Mouse (Mus musculus) limb, embryonic 10.5 days (tissue): ENCODE results near the gene Cntd1. TPM values are rescaled to one million over a fixed set of nuclear protein-coding genes. Genes with fewer than 3 reads are reported as not detected.

Experiments used
- DNase-seq: peaks from one replicate; pipeline ENCODE4 v3.0.0-alpha.2; 2017; ENCODE audit warnings: low spot score
- H3K27ac ChIP-seq: fragments of 300-500 bp; sonication (generic); 2 replicates; pipeline ENCODE4 v1.5.1; 2016; ENCODE audit warnings: mild to moderate bottlenecking
- H3K27me3 ChIP-seq: fragments of 300-500 bp; sonication (generic); 2 replicates; pipeline ENCODE4 v1.6.1; 2016; ENCODE audit warnings: low read depth, mild to moderate bottlenecking; ENCODE audit not compliant: poor library complexity, severe bottlenecking
- H3K36me3 ChIP-seq: fragments of 300-500 bp; sonication (generic); 2 replicates; pipeline ENCODE4 v1.6.1; 2016; ENCODE audit warnings: mild to moderate bottlenecking, moderate library complexity
- H3K4me1 ChIP-seq: fragments of 300-500 bp; sonication (generic); 2 replicates; pipeline ENCODE4 v1.6.1; 2016
- H3K4me3 ChIP-seq: fragments of 300-500 bp; sonication (generic); 2 replicates; pipeline ENCODE4 v1.5.1; 2016; ENCODE audit warnings: mild to moderate bottlenecking, moderate library complexity
- H3K9me3 ChIP-seq: fragments of 300-500 bp; sonication (generic); replicated peaks from 2 replicates; pipeline ENCODE4 v1.6.1; 2016; ENCODE audit warnings: mild to moderate bottlenecking
- WGBS: fragments of 180-500 bp; shearing (Covaris S2); methylation state at CpG from one replicate; pipeline ENCODE4 v1.1.7; 2016; 5-methylcytosine and 5-hydroxymethylcytosine counted together
- polyA plus RNA-seq: library from polyadenylated mRNA; unstranded; fragments of >200 nt; fragmentation: Nextera tagmentation; extraction: Ambion mirVana; gene quantifications from 2 replicates; pipeline ENCODE4 v1.2.1, GENCODE M21; 2016

Gene Cntd1
- 1.1 TPM in 2 replicates for polyA plus RNA-seq

DNA sequence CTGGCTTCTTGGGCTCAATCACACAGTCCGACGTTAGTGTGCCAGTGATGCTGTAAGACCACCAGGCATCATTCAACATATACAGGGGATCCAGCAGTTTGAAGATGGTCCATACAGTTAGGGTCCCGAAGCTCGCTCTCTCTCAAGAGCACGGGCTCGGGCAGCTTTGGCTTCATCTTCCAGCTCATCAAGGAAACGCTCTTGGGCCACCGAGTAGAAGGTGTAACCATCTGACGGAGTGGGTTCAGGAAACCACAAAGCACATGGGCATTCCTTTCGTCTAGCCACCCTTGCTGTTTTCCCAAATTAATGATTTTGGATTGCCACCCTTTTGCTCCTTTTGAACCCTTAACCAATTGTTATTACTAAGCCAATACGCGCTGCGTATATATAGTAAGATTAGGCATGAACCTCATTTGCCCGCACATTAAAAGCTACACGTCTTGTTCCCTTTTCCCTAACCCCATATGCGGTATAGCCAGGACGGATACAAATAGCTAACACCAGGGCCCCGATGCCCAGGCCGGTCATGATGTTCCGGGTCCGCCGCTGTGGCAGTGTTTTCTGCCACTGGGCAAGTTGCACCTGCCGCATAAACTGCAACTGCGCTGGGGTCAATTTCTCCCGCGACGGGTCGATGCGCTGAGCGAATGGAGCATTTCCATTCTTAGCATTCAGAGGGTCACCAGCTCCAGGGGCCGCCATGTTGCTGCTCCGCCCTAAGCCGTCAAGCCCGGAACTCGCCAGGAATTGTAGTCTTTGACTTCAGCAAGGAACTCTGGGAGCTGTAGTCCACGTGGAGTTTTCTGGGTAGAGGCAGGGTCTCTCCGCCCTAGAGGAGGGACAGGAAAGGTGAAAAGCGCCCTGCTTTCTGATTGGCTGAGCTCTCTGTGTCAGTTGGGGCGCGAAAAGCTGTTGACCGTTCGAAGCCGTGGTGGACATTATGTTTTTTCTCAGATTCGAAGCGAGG lies at the start of gene Cntd1, which contains the start of gene Coa3:
Cntd1 (plus strand) TSS at position 790 of the 970 bp plus-strand sequence.
Coa3 (minus strand) TSS at position 892 of the 970 bp plus-strand sequence.
- Histone ChIP-seq H3K36me3 (peaks cover 17% of the 10 kb centered on the region), H3K4me1 (peaks cover 40% of the 10 kb centered on the region), H3K27ac (peak within 1 kb of the TSS; percentile 86), H3K27me3 (peaks cover 45% of the 10 kb centered on the region), H3K9me3 (no peaks in the 10 kb centered on the region), H3K4me3 (peak within 1 kb of the TSS; percentile 87)
- DNase-seq: peak; percentile 86
- whole genome bisulfite sequencing: 11% methylated on average over 45 of the region's 45 CpGs

GRCm38 (mm10) chr11:101229361-101229900 lies 49.4 kb upstream of the Cntd1 start:
- no peaks in the 10 kb centered on the region for H3K9me3 ChIP-seq
- H3K27me3 ChIP-seq: no peaks in the 10 kb centered on the region; the same call in 1 of the 2 replicates
- no peak for DNase-seq
- H3K4me1 ChIP-seq: peaks cover 48% of the 10 kb centered on the region
- no peak overlapping the region for H3K4me3 ChIP-seq
- no peaks in the 10 kb centered on the region for H3K36me3 ChIP-seq
- H3K27ac ChIP-seq: peak overlapping the region; percentile 83; the same call in 1 of the 2 replicates
- 36% methylated on average over 8 of the region's 8 CpGs for whole genome bisulfite sequencing

DNA sequence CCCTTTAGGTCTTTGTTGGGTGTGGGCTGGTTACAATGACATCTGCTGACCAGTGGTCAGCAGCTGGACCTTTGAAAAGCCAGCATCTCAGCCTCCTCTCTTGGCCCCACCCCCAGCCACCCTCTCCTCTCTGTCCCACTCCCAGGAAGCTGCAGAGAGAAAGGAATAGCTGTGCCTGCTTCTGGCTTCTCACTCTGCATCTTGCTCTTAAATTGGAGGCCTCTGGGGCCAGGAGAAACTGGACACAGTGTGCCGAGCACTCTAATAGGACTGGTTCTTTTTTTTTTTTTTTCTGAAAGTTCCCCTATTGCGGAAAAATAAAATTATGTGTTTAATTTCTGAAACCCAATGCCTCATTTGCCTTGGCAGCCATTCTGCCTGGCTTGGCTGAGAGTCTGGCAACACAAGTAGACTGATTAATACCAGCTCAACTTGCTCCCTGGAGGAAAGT lies 48.7 kb upstream of the Cntd1 start:
- Histone ChIP-seq H3K27me3 (no peaks in the 10 kb centered on the region), H3K27ac (peak overlapping the region; percentile 83), H3K4me1 (peaks cover 48% of the 10 kb centered on the region), H3K36me3 (no peaks in the 10 kb centered on the region), H3K4me3 (no peak overlapping the region), H3K9me3 (no peaks in the 10 kb centered on the region)
- 23% methylated on average over 2 of the region's 2 CpGs for WGBS
- DNase-seq: no peak

DNA sequence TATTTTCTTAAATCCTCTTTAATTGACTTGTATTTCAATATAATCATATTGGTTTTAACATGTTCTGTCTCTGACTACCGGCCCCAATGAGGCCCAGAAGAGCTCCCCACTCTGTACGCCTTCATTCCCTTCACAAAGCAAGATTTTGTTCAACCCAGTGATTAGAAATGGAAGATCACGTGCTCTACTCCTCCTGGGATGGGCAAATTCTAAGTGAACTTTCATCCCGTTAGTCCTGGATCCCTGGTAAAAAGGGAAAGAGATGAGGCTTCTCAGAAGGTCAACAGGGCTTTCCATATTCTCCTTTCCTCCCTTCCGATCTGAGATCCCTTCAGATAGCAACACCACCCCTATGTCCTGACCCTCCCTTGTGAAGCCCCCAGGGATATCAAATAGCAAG lies 48.3 kb upstream of the Cntd1 start:
- Histone ChIP-seq H3K4me1 (peaks cover 44% of the 10 kb centered on the region), H3K27me3 (no peaks in the 10 kb centered on the region), H3K9me3 (no peaks in the 10 kb centered on the region), H3K36me3 (no peaks in the 10 kb centered on the region), H3K27ac (peak overlapping the region; percentile 83), H3K4me3 (peak overlapping the region; percentile 34)
- no peak for DNase-seq
- 27% methylated on average over 5 of the region's 5 CpGs for WGBS

DNA sequence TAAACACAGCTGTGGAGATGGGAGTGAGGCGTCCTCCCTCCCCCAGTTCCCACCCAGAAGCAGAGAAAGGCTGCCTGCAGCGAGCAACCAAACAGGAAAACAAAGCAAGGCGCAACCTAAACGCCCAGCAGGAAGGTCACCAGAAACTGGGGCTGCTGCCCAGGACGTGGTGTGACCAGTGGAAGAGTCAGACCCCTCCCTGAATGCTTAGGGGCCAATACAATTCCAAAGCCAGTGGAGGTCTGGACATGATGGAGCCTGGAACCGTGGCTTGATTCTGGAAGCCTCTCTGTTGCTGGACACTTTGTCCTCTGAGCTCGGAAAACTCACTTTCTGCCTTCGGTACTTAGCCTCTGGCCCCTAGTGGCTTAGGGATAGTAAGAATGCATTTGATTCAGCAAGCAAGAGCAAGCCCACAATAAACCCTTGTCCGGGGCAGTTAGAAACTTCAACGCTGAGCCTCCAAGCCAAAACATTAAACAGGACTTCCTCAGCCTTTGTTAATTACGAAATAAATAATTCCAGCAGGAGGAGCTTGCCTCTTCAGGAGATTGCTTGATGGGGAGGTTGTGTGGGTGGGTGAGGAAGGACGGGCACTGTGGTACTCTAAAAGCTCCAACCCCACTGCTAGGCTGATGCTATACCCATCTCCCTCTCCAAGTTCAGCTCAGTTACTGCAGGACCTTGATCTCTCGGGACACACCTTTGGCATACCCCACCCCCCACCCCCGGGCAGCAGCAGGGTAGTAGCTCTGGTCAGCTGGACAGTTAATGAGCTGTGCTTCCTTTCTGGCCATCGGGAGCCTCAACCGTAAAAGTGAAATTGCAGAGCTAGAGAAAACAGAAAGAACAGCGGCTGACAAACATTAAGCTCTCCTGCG lies 47.6 kb upstream of the Cntd1 start:
- H3K27me3 ChIP-seq: no peaks in the 10 kb centered on the region
- DNase-seq: peak; percentile 56
- H3K4me1 ChIP-seq: peaks cover 38% of the 10 kb centered on the region
- peak overlapping the region; percentile 34 for H3K4me3 ChIP-seq
- H3K27ac ChIP-seq: peak overlapping the region; percentile 83
- H3K36me3 ChIP-seq: no peaks in the 10 kb centered on the region
- no peaks in the 10 kb centered on the region for H3K9me3 ChIP-seq
- 5% methylated on average over 18 of the region's 18 CpGs for WGBS

DNA sequence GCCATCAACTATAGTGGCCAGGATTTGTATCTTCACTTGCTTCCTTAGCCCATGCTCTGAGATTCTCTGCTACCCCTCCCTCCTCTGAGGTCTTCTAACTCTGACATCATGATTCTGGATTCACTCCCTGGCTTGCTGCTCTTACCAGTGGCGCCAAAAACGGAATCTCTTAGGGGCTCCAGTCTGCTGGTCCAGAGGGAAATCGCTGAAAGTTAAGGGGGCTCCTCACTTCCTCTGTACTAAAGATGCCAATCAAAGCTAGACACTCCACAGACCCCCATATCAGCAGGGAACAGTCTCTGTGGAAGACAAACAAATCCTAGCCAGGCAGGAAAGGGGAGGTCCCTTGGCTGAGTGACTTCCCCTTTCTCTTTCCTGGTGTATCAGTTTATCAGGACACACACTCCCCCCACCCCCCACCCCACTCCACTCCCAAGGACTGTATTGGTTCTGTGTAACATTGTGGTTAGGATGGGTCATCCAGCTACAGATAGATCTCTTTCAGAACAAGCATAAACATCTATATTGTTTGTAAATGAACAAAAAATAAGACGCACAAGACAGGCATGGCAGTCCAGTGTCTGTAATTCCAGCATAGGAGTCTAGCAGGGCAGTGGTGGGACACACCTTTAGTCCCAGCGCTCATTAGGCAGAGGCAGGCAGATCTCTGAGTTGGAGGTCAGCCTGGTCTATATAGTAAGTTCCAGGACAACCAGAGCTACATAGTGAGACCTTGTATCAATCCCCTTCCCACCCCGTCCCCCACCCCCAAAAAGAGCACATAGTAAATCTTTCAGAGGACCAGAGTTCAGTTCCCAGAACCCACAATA lies 46.6 kb upstream of the Cntd1 start:
- Histone ChIP-seq H3K27ac (peak overlapping the region; percentile 83), H3K27me3 (no peaks in the 10 kb centered on the region), H3K9me3 (no peaks in the 10 kb centered on the region), H3K36me3 (no peaks in the 10 kb centered on the region), H3K4me3 (peak overlapping the region; percentile 34), H3K4me1 (peaks cover 35% of the 10 kb centered on the region)
- no peak for DNase-seq
- WGBS: 50% methylated on average over 6 of the region's 6 CpGs

GRCm38 (mm10) chr11:101233240-101233639 lies 45.6 kb upstream of the Cntd1 start:
- WGBS: 91% methylated on average over 1 of the region's 1 CpGs
- no peak for DNase-seq

GRCm38 (mm10) chr11:101234124-101234523 lies 44.7 kb upstream of the Cntd1 start:
- Histone ChIP-seq H3K27me3 (no peaks in the 10 kb centered on the region), H3K27ac (no peak overlapping the region), H3K36me3 (no peaks in the 10 kb centered on the region), H3K4me3 (no peak overlapping the region), H3K4me1 (peaks cover 47% of the 10 kb centered on the region), H3K9me3 (no peaks in the 10 kb centered on the region)
- DNase-seq: no peak

More at GRCm38 (mm10) chr11:101233240-101233639, 45.6 kb upstream of the Cntd1 start:
- Histone ChIP-seq H3K4me1 (peaks cover 44% of the 10 kb centered on the region), H3K4me3 (no peak overlapping the region), H3K27me3 (no peaks in the 10 kb centered on the region), H3K27ac (no peak overlapping the region), H3K9me3 (no peaks in the 10 kb centered on the region), H3K36me3 (no peaks in the 10 kb centered on the region)

DNA sequence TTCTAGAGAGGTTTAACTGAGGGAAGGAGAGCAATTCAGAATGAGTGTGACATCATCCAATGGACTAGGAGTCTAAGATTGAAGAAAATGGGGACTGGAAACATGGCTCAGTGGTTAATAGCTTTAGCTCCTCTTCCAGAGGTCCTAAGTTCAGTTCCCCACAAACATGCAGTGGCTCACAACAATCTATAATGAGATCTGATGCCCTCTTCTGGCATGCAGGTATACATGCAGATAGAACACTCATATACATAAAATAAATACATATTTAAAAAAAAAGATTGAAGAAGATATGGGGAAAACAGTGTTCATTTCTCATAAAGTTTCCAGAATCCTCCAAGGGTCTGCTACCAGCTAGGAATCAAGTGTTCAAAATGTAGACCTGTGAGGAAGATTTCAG lies 43.4 kb upstream of the Cntd1 start:
- Histone ChIP-seq H3K36me3 (no peaks in the 10 kb centered on the region), H3K4me3 (no peak overlapping the region), H3K27ac (no peak overlapping the region), H3K9me3 (no peaks in the 10 kb centered on the region), H3K27me3 (no peaks in the 10 kb centered on the region), H3K4me1 (peaks cover 34% of the 10 kb centered on the region)
- no peak for DNase-seq

DNA sequence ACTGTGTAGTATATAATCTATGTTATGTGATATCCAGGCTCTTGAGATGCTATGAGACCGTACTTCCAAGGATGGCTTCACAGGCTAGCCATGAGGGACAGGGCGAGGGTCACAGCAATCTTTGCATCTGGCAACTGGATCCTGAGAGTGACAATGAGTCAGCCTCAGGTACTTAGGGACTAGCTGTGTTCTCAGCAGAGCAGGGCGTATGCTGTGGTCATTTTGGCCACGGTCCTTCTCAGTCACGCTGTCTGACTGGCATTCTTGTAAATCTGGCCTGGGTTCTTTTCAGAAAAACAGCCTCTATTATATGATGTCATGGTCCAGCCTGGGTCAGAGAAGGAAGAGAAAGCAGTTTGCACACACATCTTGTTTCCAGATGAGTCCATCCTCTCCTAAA lies 42.0 kb upstream of the Cntd1 start:
- Histone ChIP-seq H3K36me3 (no peaks in the 10 kb centered on the region), H3K4me1 (peaks cover 22% of the 10 kb centered on the region), H3K27ac (no peak overlapping the region), H3K27me3 (no peaks in the 10 kb centered on the region), H3K9me3 (no peaks in the 10 kb centered on the region), H3K4me3 (no peak overlapping the region)
- 95% methylated on average over 5 of the region's 5 CpGs for WGBS
- DNase-seq: no peak

DNA sequence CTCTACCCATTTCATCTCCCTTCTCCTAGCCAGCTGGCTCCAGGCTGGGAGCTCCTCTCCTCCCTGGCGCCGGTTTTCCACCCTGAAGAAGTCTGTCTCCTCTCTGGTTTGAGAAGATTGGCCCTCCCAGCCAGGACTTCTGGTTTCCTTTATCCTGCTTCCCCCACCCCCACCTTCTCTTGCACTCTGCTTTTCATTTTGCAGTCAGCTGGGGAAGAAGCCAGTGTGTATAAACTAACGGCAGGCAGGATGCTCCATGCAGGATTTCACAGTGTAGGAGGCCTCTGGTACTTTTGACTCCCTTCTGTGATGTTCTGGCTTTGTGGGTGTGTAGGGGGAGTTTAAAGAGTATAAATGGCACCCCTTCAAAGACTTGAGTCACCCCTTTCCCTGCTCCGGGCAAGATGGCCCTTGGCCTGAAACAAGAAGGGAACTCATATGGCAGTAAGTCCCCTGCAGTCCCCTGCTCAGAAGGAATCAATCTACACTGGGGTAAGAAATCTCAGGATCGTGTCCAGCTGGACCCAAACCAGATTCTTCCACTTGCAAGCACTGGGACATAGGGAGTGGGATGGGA lies 40.7 kb upstream of the Cntd1 start:
- DNase-seq: no peak
- H3K36me3 ChIP-seq: no peaks in the 10 kb centered on the region
- H3K4me3 ChIP-seq: peak overlapping the region; percentile 3; the same call in 1 of the 2 replicates
- H3K27ac ChIP-seq: peak overlapping the region; percentile 47; the same call in 1 of the 2 replicates
- H3K4me1 ChIP-seq: peaks cover 23% of the 10 kb centered on the region
- 0 out of 2 replicates have a peak, but pooled peaks cover 5% of the 10 kb centered on the region for H3K27me3 ChIP-seq
- no peaks in the 10 kb centered on the region for H3K9me3 ChIP-seq
- 30% methylated on average over 5 of the region's 5 CpGs for WGBS
